8 mouse cellular contexts compared by ENCODE assay signal in the genomic region with DNA sequence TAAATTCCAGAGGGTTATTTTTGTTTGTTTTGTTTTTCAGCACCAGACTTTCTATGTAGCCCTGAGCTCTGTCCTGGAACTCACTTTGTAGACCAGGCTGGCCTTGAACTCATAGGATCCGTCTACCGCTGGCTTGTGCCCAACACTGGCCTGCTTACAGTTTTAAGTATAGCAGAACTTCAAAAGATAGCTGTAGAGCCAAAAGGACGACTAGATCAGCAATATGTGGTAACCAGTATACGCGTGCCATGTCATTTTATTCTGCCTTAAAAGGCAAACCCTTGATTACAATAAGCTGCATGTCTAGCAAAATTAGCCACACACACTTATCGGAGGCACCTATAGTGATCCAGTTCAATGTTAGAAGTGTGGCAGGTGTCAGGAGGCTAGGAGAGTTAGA. TPM values are rescaled to one million over a fixed set of nuclear protein-coding genes. Genes with fewer than 3 reads are reported as not detected.
A peak's percentile ranks its signal among the peaks of the same experiment; 100 is the strongest.
DNase-seq lines count a peak whose midpoint lies in the region; ATAC-seq lines count a peak whose summit lies in the region.

No protein-coding gene starts in this region.

- 61% methylated on average over 6 of the region's 6 CpGs for WGBS in hindbrain, embryonic 16.5 days

- H3K4me1 ChIP-seq in hindbrain, embryonic 16.5 days (ENCODE audit: control insufficient read depth, insufficient read depth, low read depth, low read length): peaks cover 6% of the 10 kb centered on the region

- no peak for ATAC-seq in CD4-positive, CD25-positive, alpha-beta regulatory T cell, adult 4 months
- ATAC-seq in hindbrain, embryonic 16.5 days: no peak

- H3K9me3 ChIP-seq in hindbrain, embryonic 16.5 days (ENCODE audit: control insufficient read depth, low read length): no peaks in the 10 kb centered on the region

- H3K27me3 ChIP-seq in hindbrain, embryonic 16.5 days (replicated peaks; ENCODE audit: control insufficient read depth, insufficient read depth, low read length): no peaks in the 10 kb centered on the region

- peak overlapping the region; percentile 71 for H3K4me3 ChIP-seq in hindbrain, embryonic 16.5 days (ENCODE audit: low read length)

- peak; percentile 22 for DNase-seq in CD4-positive, CD25-positive, alpha-beta regulatory T cell, adult 2 months (ENCODE audit: low read depth, low spot score)
- DNase-seq in spleen, postnatal 10 days (ENCODE audit: low spot score in 2 of 2): peak; percentile 25 to 33
- DNase-seq in spleen, adult 12 weeks (ENCODE audit: low spot score): no peak
- DNase-seq in naive thymus-derived CD4-positive, alpha-beta T cell, adult 2 months (ENCODE audit: low read depth): peak; percentile 30
- no peak for DNase-seq in layer of hippocampus, adult 9-11 months
- no peak for DNase-seq in adipocyte (ENCODE audit: low spot score)

- H3K27ac ChIP-seq in hindbrain, embryonic 16.5 days (ENCODE audit: low read depth, low read length): no peak overlapping the region

- H3K36me3 ChIP-seq in hindbrain, embryonic 16.5 days (ENCODE audit: control insufficient read depth, insufficient read depth, low read length): peaks cover 6% of the 10 kb centered on the region; the same call in 1 of the 2 replicates

- H3K9ac ChIP-seq in hindbrain, embryonic 16.5 days (ENCODE audit: low read depth, low read length): no peak overlapping the region

- H3K4me2 ChIP-seq in hindbrain, embryonic 16.5 days (ENCODE audit: low read length): peak overlapping the region; percentile 84

RNA-seq across cellular contexts. Expression of a gene that starts 1.2 kb away (rescaled TPM):
- polyA plus RNA-seq in CD4-positive, CD25-positive, alpha-beta regulatory T cell, adult 4 months (2017; shearing (Covaris generic)): 100 to 1,000 TPM in 1 of 2 experiments, 10 to 100 TPM in 1; 95.2 to 114 TPM
- polyA plus RNA-seq in hindbrain, embryonic 16.5 days (2015; fragmentation: Nextera tagmentation; extraction: Ambion mirVana): 67.0 and 76.0 TPM in 2 replicates

RNA-seq across cellular contexts. Expression of a gene that starts 30.2 kb away (rescaled TPM):
- polyA plus RNA-seq in CD4-positive, CD25-positive, alpha-beta regulatory T cell, adult 4 months (2017; shearing (Covaris generic)): under 1 TPM; 0.11 to 0.13 TPM
- polyA plus RNA-seq in hindbrain, embryonic 16.5 days (2015; fragmentation: Nextera tagmentation; extraction: Ambion mirVana): 0.46 and 1.0 TPM in 2 replicates

RNA-seq across cellular contexts. Expression of a gene that starts 58.9 kb away (rescaled TPM):
- 100 to 1,000 TPM; 150 to 165 TPM for polyA plus RNA-seq in CD4-positive, CD25-positive, alpha-beta regulatory T cell, adult 4 months (2017; shearing (Covaris generic))
- polyA plus RNA-seq in hindbrain, embryonic 16.5 days (2015; fragmentation: Nextera tagmentation; extraction: Ambion mirVana): 140 and 141 TPM in 2 replicates

Comparison
In these comparisons a context has a peak if more than half of its experiments do, and no peak if none do; other contexts are left out.
1. DNase-seq: peak in CD4-positive, CD25-positive, alpha-beta regulatory T cell, adult 2 months (single experiment), spleen, postnatal 10 days (2 of 2) and naive thymus-derived CD4-positive, alpha-beta T cell, adult 2 months (single experiment); none in spleen, adult 12 weeks (single experiment), layer of hippocampus, adult 9-11 months (single experiment) and adipocyte (single experiment).